Mouse (Mus musculus) C2C12 (cell line): Measurements from ENCODE around the gene Abcc9.

Experiments
- CEBPB ChIP-seq: IDR thresholded peaks from one replicate; pipeline ENCODE4 v1.6.1; 2011; ENCODE audit warnings: low read depth, mild to moderate bottlenecking, control low read depth, moderate library complexity
- CTCF ChIP-seq: IDR thresholded peaks from one replicate; pipeline ENCODE4 v1.5.1; 2011; ENCODE audit not compliant: control insufficient read depth, insufficient read depth, insufficient read length
- MAX ChIP-seq: IDR thresholded peaks from one replicate; pipeline ENCODE4 v1.6.1; 2011; ENCODE audit warnings: mild to moderate bottlenecking, control low read depth
- MYOD1 ChIP-seq: IDR thresholded peaks from one replicate; pipeline ENCODE4 v1.6.1; 2011; ENCODE audit warnings: low read depth; ENCODE audit not compliant: control insufficient read depth, insufficient read length

DNA sequence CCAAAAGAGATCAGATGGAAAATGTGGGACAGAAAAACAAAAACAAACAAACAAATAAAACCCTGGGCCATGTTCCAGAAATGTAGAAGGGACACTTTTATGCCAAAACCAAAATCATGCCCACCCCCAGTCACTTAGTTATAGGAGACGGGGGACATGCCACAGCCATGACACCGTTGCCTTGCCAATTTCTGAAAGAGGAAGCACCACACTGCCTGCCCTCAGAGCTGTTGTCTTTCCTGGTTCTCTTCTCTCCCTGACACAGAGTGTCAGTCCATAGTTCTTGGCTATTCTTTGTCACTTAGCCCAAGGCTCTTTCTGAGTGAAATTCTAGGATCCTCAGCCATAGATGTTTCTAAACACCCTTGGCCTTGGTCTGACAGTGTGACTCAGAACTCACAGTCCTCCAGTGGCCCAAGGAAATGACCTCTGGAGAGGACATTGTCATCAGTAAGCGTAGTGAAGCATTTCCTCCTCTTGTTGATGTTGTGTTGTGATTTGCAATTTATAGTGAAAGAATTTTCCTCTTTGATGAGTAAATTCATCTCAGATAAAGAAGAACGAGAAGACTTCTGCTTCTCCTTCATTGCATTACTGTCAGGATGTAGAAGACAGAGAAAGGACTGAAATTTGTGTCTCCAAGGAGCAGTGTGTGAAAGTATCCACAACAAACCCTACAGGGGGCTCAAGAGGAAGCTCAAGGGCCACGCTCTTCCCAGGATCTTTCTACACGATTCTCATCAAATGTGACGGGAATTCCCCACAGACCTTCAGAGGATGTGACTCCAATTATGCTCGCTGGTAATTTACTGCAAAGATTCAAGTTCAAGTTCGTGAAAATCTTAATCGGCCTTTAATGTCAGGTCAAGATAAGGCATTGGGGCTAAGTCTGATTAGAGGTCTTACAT, 143.1 kb downstream of the Abcc9 start:
- TF ChIP-seq CTCF (no peak), MYOD1 (no peak), CEBPB (no peak), MAX (no peak)
